Mouse (Mus musculus): ENCODE measurements around the gene Ceacam2.
A peak's percentile ranks its signal among the peaks of the same experiment; 100 is the strongest.
"Not testable (repeated sequence)": the region's sequence is repeated elsewhere in the genome, so short reads cannot be mapped to it uniquely, and the experiment has no call there.

Ceacam2 gene

DNA sequence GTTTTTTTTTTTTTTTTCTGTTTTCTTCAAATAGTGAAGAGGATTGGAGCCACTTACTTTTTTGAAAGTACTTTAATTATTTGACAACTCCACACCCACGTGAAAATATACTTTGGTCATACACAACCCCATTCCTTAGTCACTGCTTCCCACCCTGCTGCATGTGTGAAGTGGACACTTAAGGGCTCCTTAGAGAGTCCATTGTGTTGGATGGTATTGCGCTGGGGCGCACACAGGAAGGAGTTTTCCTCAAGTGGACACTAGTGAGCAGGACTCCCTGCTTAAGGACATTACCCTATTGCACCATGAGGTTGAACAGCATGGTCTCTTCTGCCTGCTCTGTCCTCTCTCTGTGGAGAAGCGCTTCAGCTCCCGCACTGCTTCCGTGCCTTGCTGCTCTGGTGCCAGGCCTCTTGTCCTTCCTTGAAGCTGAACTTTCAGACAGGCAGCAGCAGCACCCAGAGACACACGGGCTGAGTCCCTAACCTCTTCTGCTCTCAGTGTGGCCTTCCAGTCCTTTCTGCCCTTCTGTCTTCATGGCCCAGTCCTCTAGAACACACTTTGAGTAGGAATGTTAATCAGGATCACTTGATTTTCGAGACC lies 56.4 kb downstream of the Ceacam2 start:
- no peak for DNase-seq (ENCODE audit: low read depth, low spot score)

DNA sequence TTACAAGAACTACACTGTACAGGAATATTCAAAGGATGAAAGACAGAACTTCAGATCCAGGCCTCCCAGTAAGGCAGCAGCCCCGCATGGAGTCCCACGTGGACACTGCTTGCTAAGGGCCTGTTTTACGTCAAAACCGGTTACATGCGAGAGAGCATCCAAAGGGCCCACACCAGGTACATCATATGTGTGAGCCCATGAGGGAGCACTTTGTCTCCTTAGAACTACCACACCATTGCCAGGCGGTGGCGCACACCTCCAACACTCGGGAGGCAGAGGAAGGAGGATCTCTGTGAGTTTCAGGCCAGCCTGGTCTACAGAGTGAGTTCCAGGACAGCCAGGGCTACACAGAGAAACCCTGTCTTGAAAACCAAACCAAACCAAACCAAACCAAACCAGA lies 58.9 kb downstream of the Ceacam2 start:
- DNase-seq (ENCODE audit: low read depth, low spot score), result not testable (repeated sequence)

DNA sequence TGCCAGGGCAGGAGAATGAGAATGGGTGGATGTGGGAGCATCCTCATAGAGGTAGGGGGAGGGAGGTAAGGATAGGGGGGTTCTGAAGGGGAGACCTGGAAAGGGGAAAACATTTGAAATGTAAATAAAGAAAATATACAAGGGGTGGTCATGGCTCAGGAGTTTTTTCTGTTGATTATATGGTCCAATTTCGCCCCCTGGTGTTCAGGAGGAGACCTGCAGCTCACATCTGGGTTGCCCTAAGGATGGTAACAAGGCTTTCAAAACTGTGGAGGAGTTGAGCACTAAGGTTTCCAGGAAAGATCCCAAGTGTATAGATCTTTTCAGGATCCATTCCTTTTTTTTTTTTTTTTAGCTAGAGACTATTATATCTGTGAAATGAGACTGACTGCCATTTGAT lies 60.2 kb downstream of the Ceacam2 start:
- DNase-seq (ENCODE audit: low read depth, low spot score), result no peak

DNA sequence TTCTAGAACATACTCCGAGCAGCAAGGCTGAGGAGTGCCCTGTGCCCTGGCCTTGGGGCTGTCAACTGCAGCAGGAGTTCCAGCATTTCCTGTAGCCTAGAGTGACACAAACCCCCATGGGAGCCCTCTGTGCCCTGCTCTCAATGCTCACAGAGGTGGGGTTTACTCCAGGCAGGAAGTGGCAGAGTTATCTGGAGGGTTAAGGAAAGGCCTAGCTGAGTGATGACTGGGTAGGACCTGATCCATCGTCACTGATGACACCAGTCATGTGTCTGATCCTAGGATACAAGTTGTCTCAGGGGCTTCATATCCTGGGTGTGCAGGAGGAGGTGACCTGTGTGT lies 61.9 kb downstream of the Ceacam2 start:
- DNase-seq (ENCODE audit: low read depth, low spot score), result not testable (repeated sequence)

DNA sequence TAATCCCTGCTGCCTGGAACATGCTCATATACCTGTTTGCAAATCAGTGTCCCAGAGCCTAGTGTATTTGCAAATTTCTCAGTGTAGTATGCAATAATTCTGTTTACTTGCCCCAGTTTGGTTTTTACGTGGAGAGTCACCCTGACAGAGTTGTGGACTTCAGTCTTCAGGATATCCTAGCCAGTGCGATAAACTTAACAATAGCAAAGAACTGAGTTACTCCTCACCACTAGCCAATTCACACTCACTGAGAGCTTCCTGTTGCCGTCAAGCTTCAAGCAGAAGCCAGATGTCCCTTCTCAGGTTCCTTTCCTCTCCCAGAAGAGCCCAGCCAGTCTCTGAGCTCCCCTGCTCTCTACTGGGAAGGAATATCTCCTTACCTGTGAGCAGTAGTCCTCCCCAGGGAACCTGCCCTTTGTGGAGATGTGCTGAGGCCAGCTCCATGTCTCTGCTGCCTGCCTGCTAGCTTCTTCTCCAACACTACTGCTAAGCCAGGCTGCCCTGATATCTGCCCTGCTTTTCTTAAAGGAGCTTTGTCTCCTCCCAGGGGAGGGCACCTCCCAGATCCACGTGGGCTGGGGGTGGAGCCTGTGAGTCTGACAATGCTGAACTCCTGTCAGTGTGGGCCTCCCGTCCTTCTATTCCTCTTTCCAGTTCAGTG lies 62.4 kb downstream of the Ceacam2 start, which contains the start of gene Ceacam1:
TSS of gene Ceacam1 (minus strand) at position 513 of the 661 bp plus-strand sequence.
- peak; percentile 20 for DNase-seq (ENCODE audit: low read depth, low spot score)

DNA sequence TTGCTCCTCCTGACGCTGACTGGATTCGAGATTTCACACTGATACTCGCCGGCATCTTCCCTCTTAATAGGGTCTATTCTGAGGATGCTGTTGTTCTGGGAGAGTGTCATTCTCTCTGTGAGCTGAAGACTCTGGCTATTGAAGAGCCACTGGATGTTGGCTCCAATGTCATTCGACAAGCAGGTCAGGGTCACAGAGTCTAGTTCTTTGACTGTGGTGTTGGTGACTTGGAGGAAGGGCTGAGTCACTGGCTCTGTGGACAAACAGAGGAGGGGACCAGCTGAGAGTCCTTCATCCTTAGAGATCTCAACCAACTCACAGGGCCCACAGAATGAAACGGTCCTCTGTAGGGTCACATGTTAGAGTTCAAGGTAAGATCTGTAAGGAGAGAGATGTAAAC lies 67.8 kb downstream of the Ceacam2 start:
- not testable (repeated sequence) for DNase-seq (ENCODE audit: low read depth, low spot score)
